Mouse (Mus musculus) lung, embryonic 16.5 days (tissue): ENCODE data around the gene Scrt2. TPM values are rescaled to one million over a fixed set of nuclear protein-coding genes. Genes with fewer than 3 reads are reported as not detected.

Experiments
- ATAC-seq: fragments of 200-750 bp; cut with Nextera tagmentation; 2 replicates; pipeline ENCODE4 v1.8.0; 2017; ENCODE audit warnings: low read depth, mild to moderate bottlenecking, moderate library complexity
- H3K27ac ChIP-seq: fragments of 300-500 bp; sonication (generic); 2 replicates; pipeline ENCODE4 v1.5.1; 2014; ENCODE audit warnings: mild to moderate bottlenecking, control low read depth, low read length
- H3K27me3 ChIP-seq: fragments of 300-500 bp; sonication (generic); 2 replicates; pipeline ENCODE4 v1.6.1; 2014; ENCODE audit warnings: low read depth, low read length, mixed read lengths; ENCODE audit not compliant: control insufficient read depth, insufficient read depth
- H3K36me3 ChIP-seq: fragments of 300-500 bp; sonication (generic); 2 replicates; pipeline ENCODE4 v1.6.1; 2014; ENCODE audit warnings: low read length; ENCODE audit not compliant: control insufficient read depth, insufficient read depth
- H3K4me1 ChIP-seq: fragments of 300-500 bp; sonication (generic); replicated peaks from 2 replicates; pipeline ENCODE4 v1.6.1; 2014; ENCODE audit warnings: low read length, mixed read lengths; ENCODE audit not compliant: control insufficient read depth, insufficient read depth
- H3K4me2 ChIP-seq: fragments of 300-500 bp; sonication (generic); 2 replicates; pipeline ENCODE4 v1.6.1; 2014; ENCODE audit warnings: low read depth, low read length, control low read depth
- H3K4me3 ChIP-seq: fragments of 300-500 bp; sonication (generic); 2 replicates; pipeline ENCODE4 v1.5.1; 2014; ENCODE audit warnings: mild to moderate bottlenecking, low read length, control low read depth
- H3K9ac ChIP-seq: fragments of 300-500 bp; sonication (generic); 2 replicates; pipeline ENCODE4 v1.6.1; 2014; ENCODE audit warnings: low read length, control low read depth
- H3K9me3 ChIP-seq: fragments of 300-500 bp; sonication (generic); 2 replicates; pipeline ENCODE4 v1.6.1; 2016; ENCODE audit warnings: low read length; ENCODE audit not compliant: control insufficient read depth
- WGBS: fragments of 180-500 bp; shearing (Covaris S2); extraction: QIAGEN DNeasy Blood & Tissue Kit; methylation state at CpG from one replicate; pipeline ENCODE4 v1.1.7; 2014; 5-methylcytosine and 5-hydroxymethylcytosine counted together
- polyA plus RNA-seq: library from polyadenylated mRNA; unstranded; fragments of >200 nt; fragmentation: Nextera tagmentation; extraction: Ambion mirVana; gene quantifications from 2 replicates; pipeline ENCODE4 v1.2.1, GENCODE M21; 2015

Gene Scrt2
- polyA plus RNA-seq, 1 experiment from 2014 or later: not detected

- no peak overlapping the region for H3K4me3 ChIP-seq
- no peak overlapping the region for H3K4me2 ChIP-seq
- no peak for ATAC-seq
- peaks cover 39% of the 10 kb centered on the region for H3K27me3 ChIP-seq
- H3K9me3 ChIP-seq: no peaks in the 10 kb centered on the region
- 69% methylated on average over 5 of the region's 5 CpGs for WGBS
- H3K27ac ChIP-seq: no peak overlapping the region
- H3K4me1 ChIP-seq: peaks cover 6% of the 10 kb centered on the region
- H3K9ac ChIP-seq: no peak overlapping the region
- no peaks in the 10 kb centered on the region for H3K36me3 ChIP-seq
These were observed 8.3 kb downstream of the Scrt2 start for GRCm38 (mm10) chr2:152089581-152089980.

DNA sequence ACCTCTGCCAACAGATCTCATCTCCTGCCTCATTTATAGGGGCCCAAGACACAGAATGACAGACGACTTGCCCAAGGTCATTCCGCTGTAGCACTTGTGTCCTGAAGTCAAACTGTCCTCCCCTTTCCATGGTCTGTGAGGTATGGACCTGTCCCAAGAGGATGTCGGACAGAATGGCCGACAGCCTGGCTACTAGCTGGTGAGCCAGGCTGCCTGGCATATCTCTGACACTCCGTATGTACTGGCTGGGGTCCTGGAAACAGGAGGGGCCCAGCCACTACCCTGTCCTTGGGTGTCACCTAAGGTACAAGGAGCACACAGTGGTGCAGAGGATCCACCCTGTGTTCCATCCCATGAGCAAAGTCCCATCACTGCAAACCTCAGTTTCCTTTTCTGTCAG, 9.2 kb downstream of the Scrt2 start:
- H3K9me3 ChIP-seq: no peaks in the 10 kb centered on the region
- peaks cover 42% of the 10 kb centered on the region for H3K27me3 ChIP-seq
- H3K36me3 ChIP-seq: no peaks in the 10 kb centered on the region
- no peak for ATAC-seq
- H3K9ac ChIP-seq: no peak overlapping the region
- no peak overlapping the region for H3K27ac ChIP-seq
- WGBS: 76% methylated on average over 5 of the region's 5 CpGs
- H3K4me1 ChIP-seq: peaks cover 6% of the 10 kb centered on the region
- H3K4me2 ChIP-seq: no peak overlapping the region
- no peak overlapping the region for H3K4me3 ChIP-seq

DNA sequence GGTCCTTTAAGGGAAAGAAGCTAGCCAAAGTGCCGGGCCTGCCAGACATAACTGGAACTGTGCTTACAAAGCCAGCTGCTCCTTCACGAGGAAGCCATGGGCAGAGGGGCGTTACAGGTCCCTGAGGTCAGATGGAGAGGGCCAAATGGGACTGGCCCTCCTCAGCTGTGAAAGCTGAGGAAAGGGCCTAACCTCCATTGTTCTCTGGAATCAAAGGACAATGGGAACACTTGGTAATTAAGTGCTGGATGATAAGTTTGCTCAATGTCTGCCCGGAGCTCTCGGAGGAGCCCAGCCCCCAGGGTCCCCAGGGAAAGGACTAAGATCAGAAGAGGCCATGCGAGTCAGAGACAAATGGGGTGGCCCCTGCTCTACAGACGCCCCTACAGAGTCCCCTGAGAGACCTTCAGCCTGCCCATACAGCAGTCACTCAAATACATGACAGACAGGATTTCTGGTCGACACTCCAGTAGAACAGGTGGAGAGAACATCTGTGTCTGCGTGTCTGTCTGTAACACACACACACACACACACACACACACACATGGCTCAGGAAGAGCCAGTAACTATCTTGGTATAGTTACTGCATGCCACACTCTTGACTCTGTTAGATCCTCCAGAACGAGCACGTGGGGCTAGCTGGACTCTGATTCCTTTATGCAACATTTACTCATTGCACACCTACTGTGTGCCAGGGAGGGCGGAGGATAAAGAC, 10.2 kb downstream of the Scrt2 start:
- 29% methylated on average over 12 of the region's 12 CpGs for WGBS
- H3K9ac ChIP-seq: no peak overlapping the region
- ATAC-seq: no peak
- no peak overlapping the region for H3K4me2 ChIP-seq
- H3K27me3 ChIP-seq: peaks cover 52% of the 10 kb centered on the region
- H3K4me1 ChIP-seq: peaks cover 6% of the 10 kb centered on the region
- H3K36me3 ChIP-seq: no peaks in the 10 kb centered on the region
- no peaks in the 10 kb centered on the region for H3K9me3 ChIP-seq
- no peak overlapping the region for H3K4me3 ChIP-seq
- no peak overlapping the region for H3K27ac ChIP-seq

DNA sequence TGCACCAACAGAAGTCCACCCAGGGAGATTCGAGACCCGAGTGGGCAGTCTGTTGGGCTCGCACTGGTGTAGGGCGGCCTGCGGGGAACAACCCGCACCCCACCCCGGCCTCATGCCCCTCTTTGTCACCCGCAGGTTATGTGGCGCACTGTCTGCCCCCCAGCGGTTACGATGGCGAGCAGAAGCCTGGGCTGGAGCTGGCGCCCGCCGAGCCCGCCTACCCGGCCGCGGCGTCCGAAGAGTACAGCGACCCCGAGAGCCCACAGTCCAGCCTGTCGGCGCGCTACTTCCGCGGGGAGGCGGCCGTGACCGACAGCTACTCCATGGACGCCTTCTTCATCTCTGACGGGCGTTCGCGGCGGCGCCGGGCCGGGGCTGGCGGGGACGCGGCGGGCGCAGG, 11.6 kb downstream of the Scrt2 start:
- ATAC-seq: no peak
- 5% methylated on average over 30 of the region's 45 CpGs for WGBS
- H3K27me3 ChIP-seq: peaks cover 56% of the 10 kb centered on the region

GRCm38 (mm10) chr2:152093356-152093792, 12.0 kb downstream of the Scrt2 start:
- peaks cover 6% of the 10 kb centered on the region for H3K4me1 ChIP-seq
- no peaks in the 10 kb centered on the region for H3K9me3 ChIP-seq
- no peaks in the 10 kb centered on the region for H3K36me3 ChIP-seq
- peak; percentile 33; the same call in 1 of the 2 replicates for ATAC-seq
- no peak overlapping the region for H3K27ac ChIP-seq
- peak overlapping the region; percentile 62 for H3K4me2 ChIP-seq
- WGBS: 1% methylated on average over 45 of the region's 60 CpGs
- peak overlapping the region; percentile 46 for H3K4me3 ChIP-seq
- peaks cover 56% of the 10 kb centered on the region for H3K27me3 ChIP-seq
- H3K9ac ChIP-seq: no peak overlapping the region; the same call in 1 of the 2 replicates

More for the DNA sequence above, 11.6 kb downstream of the Scrt2 start:
- no peak overlapping the region; the same call in 1 of the 2 replicates for H3K9ac ChIP-seq
- no peaks in the 10 kb centered on the region for H3K9me3 ChIP-seq
- H3K4me2 ChIP-seq: peak overlapping the region; percentile 62
- peaks cover 6% of the 10 kb centered on the region for H3K4me1 ChIP-seq
- peak overlapping the region; percentile 46 for H3K4me3 ChIP-seq
- no peaks in the 10 kb centered on the region for H3K36me3 ChIP-seq
- H3K27ac ChIP-seq: no peak overlapping the region

- H3K27me3 ChIP-seq: peaks cover 56% of the 10 kb centered on the region
- H3K9ac ChIP-seq: no peak overlapping the region
- H3K36me3 ChIP-seq: no peaks in the 10 kb centered on the region
- H3K4me1 ChIP-seq: peaks cover 6% of the 10 kb centered on the region
- WGBS: 5% methylated on average over 29 of the region's 29 CpGs
- H3K4me2 ChIP-seq: peak overlapping the region; percentile 40
- H3K27ac ChIP-seq: no peak overlapping the region
- H3K9me3 ChIP-seq: no peaks in the 10 kb centered on the region
- H3K4me3 ChIP-seq: 0 out of 2 replicates have a peak overlapping the region, but pooled peaks have one; percentile 21
- ATAC-seq: peak; percentile 24; the same call in 1 of the 2 replicates
These were observed 13.7 kb downstream of the Scrt2 start for GRCm38 (mm10) chr2:152094856-152095545.

DNA sequence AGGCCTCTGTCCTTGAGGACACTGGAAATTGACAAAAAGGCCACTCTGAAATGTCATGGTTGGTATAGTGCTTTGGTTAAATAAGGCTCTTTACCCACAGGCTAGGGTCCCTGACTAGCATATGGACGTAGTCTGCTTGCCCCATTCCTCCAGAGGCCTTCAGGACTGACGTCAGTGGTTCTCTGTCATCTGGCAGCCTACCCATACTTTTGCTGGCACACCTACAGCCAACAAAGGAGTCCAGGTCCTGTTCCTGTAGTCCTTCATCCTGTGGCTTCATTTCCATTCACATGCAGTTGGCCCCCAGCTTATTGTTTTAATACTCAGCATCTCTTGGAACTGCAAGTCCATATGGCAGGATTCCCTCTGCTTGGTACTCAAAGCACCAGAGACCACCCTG, 15.6 kb downstream of the Scrt2 start:
- H3K9ac ChIP-seq: no peak overlapping the region
- ATAC-seq: no peak
- WGBS: 74% methylated on average over 2 of the region's 2 CpGs
- H3K27me3 ChIP-seq: peaks cover 52% of the 10 kb centered on the region
- peaks cover 6% of the 10 kb centered on the region for H3K4me1 ChIP-seq
- H3K4me3 ChIP-seq: no peak overlapping the region
- no peak overlapping the region for H3K27ac ChIP-seq
- no peaks in the 10 kb centered on the region for H3K36me3 ChIP-seq
- H3K4me2 ChIP-seq: no peak overlapping the region
- H3K9me3 ChIP-seq: no peaks in the 10 kb centered on the region

DNA sequence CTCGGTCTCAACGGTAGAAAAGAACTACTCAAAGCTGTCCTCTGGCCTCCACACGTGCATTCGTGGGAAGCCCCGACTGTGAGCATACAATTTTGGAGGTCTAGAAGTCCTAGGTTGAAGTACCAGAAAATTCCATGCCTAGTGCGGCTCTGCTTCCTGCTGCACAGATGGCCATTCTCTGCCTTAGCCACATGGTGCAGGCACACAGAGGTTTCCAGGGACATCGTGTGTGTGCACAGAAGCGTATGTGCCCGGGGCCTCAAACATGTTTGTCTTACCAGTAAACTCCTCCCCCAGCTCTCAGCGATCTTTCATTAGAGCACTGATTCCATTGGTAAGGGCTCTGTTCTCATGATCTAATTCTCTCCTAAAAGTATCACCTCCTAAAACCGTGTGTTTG, 16.6 kb downstream of the Scrt2 start:
- Histone ChIP-seq H3K4me1 (peaks cover 6% of the 10 kb centered on the region), H3K4me3 (no peak overlapping the region), H3K9ac (no peak overlapping the region), H3K27me3 (peaks cover 44% of the 10 kb centered on the region), H3K4me2 (no peak overlapping the region), H3K36me3 (no peaks in the 10 kb centered on the region), H3K9me3 (no peaks in the 10 kb centered on the region), H3K27ac (no peak overlapping the region)
- 65% methylated on average over 11 of the region's 11 CpGs for WGBS
- no peak for ATAC-seq

- ATAC-seq: no peak
These were observed 18.2 kb downstream of the Scrt2 start for GRCm38 (mm10) chr2:152099538-152099937.

More at GRCm38 (mm10) chr2:152099538-152099937, 18.2 kb downstream of the Scrt2 start:
- no peak overlapping the region for H3K4me3 ChIP-seq
- no peak overlapping the region for H3K4me2 ChIP-seq
- no peaks in the 10 kb centered on the region for H3K36me3 ChIP-seq
- H3K9me3 ChIP-seq: no peaks in the 10 kb centered on the region
- no peak overlapping the region for H3K9ac ChIP-seq
- 40% methylated on average over 3 of the region's 3 CpGs for WGBS
- H3K27me3 ChIP-seq: peaks cover 28% of the 10 kb centered on the region
- H3K4me1 ChIP-seq: no peaks in the 10 kb centered on the region
- H3K27ac ChIP-seq: no peak overlapping the region
